Mouse (Mus musculus): ENCODE data around the gene Snx15.
"Not testable (repeated sequence)": the region's sequence is repeated elsewhere in the genome, so short reads cannot be mapped to it uniquely, and the experiment has no call there.

The Snx15 gene

DNA sequence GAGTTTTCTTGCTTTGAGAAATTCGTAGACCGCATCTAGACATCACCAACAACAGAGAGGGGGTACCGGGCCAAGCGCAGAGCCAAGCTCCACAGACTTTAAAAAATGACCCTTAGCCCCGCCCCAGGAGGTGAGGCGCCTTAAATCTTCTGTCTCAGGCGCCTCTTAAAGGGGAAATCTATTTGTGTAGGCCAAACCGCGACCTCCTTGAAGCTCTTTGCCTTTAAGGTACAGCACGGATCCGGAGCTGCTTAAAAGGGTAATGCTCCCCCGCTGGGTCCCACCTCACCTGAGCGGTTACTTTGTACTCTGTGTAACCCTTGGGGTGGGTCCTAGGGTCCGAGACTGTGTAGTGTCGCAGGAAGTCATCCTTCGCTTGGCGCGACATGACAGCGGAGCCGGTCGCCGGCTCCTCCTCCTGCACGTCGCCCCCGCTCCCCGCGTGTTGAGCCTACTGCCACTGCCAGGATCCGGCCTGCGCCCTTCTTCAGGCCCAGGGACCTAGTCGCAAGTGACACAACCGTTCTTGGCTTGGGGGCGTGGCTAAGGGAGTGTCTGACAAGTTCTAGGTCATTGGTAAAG is at the start of gene Snx15:
Gene Snx15, minus strand, starts transcription at position 545 of the 582 bp plus-strand sequence.
- peak; percentile 90 for DNase-seq (ENCODE audit: low read depth, low spot score)

- no peak for DNase-seq (ENCODE audit: low read depth, low spot score)
These were observed 46.7 kb upstream of the Snx15 start for GRCm38 (mm10) chr19:6174771-6175170.

DNA sequence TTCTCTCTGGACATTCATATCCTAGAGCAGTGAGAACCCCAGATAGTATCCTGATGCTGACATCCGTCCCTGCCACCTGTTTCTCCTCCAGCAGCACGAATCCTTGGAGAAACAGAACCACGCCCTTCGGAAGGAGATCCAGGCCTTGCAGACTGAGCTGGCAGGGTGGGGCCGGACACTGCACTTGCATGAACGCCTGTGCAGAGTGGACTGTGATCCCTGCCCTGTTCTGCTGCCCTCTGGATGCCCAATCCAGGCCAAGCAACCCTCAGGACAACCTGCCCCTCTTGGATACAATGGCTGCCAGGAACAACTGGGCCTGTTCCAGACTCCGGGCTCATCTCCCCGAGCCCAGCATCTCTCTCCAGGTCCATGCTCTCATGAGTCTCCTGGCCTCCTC is 43.1 kb upstream of the Snx15 start:
- DNase-seq (ENCODE audit: low read depth, low spot score) = no peak

DNA sequence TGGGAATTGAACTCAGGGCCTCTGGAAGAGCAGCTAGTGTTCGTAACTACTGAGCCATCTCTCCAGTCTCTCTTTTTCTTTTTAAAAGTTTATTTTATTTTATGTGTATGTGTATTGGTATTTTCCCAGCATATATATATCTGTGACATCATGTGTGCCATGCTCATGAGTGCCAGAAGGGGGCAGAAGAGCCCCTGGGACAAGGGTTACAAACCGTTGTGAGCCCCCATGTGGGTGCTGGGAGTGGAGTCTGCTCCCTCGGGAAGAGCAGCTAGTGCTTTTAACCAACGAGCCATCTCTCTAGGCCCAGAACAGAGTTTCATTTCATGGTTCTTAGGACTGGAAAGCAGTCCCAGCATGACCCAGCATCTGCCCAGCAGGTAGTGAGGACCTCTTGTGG is 38.6 kb upstream of the Snx15 start:
- peak; percentile 24 for DNase-seq (ENCODE audit: low read depth, low spot score)

GRCm38 (mm10) chr19:6163872-6164547 is 35.9 kb upstream of the Snx15 start:
- DNase-seq (ENCODE audit: low read depth, low spot score) = no peak

GRCm38 (mm10) chr19:6157220-6157619 is 29.1 kb upstream of the Snx15 start:
- no peak for DNase-seq (ENCODE audit: low read depth, low spot score)

DNA sequence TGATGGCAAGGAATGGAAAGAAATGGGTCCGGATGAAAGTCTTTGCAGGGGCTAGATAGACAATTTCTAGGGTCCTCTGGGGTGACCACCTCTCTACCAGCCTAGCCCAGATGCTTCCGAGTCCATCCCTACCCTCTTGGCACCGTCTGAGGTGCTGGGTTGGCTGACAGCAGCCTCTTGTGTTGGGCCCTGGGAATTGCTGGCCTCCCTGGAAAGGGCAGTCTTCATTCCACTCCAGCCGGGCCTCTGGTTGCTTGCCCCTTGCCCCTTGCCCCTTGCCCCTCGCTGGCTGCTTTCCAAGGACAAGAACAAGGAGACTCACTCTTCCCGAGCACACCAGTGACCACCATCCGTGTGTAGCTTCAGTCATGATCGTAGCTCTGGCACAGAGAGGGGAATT is 28.3 kb upstream of the Snx15 start:
- DNase-seq (ENCODE audit: low read depth, low spot score) = no peak

DNA sequence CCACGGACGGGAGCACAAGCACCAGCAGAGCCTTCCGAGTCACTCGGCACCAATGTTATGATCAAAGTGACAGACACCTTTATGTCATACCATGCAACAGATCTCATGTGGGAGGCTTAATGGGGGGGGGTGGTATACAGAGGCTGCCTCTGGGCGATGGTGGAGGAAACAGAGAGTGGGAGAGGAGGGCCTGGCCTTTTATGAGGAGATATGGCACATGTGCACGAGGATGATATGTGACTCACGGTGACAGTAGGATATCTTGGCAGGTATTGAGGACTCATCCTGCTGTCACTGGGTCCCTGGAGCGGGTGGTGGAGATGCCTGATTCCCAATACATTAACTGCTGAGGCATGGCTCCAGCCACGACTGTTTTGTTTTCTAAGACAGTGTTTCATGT is 27.1 kb upstream of the Snx15 start:
- DNase-seq (ENCODE audit: low read depth, low spot score) = no peak

GRCm38 (mm10) chr19:6144842-6145241 is 16.7 kb upstream of the Snx15 start:
- no peak for DNase-seq (ENCODE audit: low read depth, low spot score)

- DNase-seq (ENCODE audit: low read depth, low spot score) = peak; percentile 84
These were observed 13.3 kb upstream of the Snx15 start, which contains the start of gene Arl2 for GRCm38 (mm10) chr19:6141394-6141749. TSS of gene Arl2 (minus strand) at chr19:6141548.

GRCm38 (mm10) chr19:6140678-6141393 is 12.7 kb upstream of the Snx15 start, which contains the start of gene Batf2:
TSS of gene Batf2 (plus strand) at chr19:6140983.
- peak; percentile 93 for DNase-seq (ENCODE audit: low read depth, low spot score)

- no peak for DNase-seq (ENCODE audit: low read depth, low spot score)
These were observed 12.2 kb upstream of the Snx15 start for GRCm38 (mm10) chr19:6140374-6140677.

DNA sequence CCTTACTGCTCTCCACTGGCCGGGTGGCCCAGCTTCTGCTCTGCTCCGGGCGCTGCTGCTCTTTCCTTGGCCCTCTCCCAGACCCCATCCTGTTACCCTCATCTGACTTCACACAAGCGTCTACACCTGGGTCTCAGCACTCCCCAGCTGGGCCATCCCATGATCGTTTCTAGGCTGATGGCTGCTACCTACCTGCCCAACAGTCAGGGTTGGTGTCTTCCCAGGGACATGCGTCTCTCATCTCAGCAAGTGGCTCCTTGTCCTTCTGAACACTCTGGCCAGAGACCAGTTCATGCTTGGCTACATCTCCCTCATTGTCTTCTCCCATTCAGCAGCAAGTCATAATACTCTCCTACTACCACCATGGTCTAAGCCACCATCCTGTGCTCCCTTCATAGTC is 11.6 kb upstream of the Snx15 start:
- no peak for DNase-seq (ENCODE audit: low read depth, low spot score)

GRCm38 (mm10) chr19:6136397-6136796 is 8.3 kb upstream of the Snx15 start:
- DNase-seq (ENCODE audit: low read depth, low spot score) = no peak

- DNase-seq (ENCODE audit: low read depth, low spot score) = not testable (repeated sequence)
These were observed 5.1 kb upstream of the Snx15 start for GRCm38 (mm10) chr19:6133197-6133596.

DNA sequence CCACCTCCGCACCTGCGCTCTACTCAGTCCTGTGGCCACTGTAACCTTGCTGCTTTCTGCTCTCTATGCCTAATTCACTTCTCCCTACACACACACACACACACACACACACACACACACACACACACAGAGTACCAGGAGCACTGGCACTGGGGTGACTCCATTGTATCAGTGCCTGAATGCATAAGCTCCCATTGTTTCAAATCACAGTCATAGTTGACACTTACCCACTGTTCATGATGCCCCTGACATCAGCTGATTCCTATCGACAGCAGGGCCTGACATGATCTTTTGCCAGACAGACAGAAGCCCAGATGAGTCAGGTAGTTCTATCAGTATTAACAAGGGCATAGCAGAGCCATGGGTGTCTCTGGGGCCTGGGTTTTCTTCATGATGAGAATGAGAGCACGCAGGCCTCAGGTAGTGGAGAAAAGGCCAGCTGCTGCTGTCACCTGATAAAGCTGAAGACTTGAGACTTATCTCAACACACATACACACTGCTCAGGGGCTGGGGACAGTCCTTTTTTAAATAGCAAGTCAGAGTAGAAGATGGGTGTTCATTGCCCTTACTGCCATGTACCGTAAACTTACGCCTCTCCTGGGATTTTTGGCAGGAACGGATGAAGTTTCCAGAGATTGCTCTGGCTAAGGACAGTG is 4.2 kb upstream of the Snx15 start:
- no peak for DNase-seq (ENCODE audit: low read depth, low spot score)

DNA sequence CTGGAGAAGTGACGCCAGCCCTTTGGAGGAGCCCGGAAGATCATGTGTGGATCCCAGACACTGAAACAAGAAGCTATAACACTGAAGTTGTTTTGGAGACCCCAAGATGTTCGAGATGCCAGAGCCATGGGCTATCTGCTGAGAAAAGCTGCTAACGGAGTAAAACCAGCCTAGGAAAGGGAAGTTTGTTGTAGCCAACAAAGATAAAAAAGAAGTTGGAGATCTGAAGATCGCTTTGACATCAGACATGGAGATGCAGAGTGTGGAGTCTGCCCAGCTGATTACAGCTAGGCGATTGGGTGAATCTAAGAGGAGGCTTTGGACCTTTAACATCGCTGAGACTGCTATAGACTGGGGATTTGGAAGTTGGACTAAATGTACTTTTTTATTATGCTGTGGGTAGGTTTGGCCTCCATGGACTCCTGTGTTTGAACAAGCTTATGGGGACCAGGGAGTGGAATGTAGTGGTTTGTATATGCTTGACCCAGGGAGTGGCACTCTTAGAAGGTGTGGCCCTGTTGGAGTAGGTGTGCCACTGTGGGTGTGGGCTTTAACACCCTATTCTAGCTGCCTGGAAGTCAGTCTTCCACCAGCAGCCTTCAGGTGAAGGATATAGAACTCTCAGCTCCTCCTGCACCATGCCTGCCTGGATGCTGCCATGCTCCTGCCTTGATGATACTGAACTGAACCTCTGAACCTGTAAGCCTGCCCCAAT is 2.5 kb upstream of the Snx15 start:
- DNase-seq (ENCODE audit: low read depth, low spot score) = not testable (repeated sequence)

- DNase-seq (ENCODE audit: low read depth, low spot score) = no peak
These were observed 1.1 kb downstream of the Snx15 start for GRCm38 (mm10) chr19:6126789-6127580.

DNA sequence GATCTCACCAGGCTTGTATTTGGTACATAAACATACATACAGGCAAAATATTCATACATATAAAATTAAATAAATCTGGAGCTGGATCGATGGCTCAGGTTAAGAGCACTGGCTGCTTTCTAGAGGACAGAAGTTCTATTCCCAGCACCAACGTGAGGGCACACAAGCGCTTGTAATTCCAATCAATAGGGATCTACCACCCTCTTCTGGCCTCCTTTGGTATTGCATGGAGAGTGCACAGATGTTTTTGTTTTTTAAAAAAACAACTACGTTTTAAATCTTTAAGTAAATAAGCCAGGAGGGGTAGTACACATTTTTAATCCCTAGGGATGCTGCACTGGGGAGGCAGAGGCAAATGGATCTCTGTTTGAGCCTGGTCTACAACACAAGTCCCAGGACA is 1.8 kb downstream of the Snx15 start:
- DNase-seq (ENCODE audit: low read depth, low spot score) = peak; percentile 34

DNA sequence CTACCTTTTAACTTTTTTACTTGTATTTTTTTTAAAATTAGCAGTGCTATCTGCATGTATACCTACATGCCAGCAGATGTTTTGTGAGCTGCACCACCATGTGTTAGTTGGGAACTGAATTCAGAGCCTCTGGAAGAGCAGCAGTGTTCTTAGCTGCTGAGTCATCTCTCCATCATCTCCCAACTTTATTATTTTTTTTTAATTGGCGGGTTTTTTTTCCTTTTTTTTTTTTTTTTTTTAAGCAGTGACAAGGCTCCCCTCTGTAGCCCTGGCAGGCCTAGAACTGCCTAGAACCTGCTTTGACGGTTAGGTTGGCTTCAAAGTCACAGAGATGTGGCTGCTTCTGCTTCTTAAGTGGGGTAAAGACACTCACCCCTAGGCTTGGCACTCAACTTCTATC is 3.2 kb downstream of the Snx15 start:
- no peak for DNase-seq (ENCODE audit: low read depth, low spot score)

- DNase-seq (ENCODE audit: low read depth, low spot score) = no peak
These were observed 4.8 kb downstream of the Snx15 start for GRCm38 (mm10) chr19:6123330-6123729.

All from WW6 (cell line).